Mouse (Mus musculus): ENCODE measurements around the gene Pnck. TPM values are rescaled to one million over a fixed set of nuclear protein-coding genes. Genes with fewer than 3 reads are reported as not detected.

The Pnck gene
- polyA plus RNA-seq, 1 experiment = not detected

DNA sequence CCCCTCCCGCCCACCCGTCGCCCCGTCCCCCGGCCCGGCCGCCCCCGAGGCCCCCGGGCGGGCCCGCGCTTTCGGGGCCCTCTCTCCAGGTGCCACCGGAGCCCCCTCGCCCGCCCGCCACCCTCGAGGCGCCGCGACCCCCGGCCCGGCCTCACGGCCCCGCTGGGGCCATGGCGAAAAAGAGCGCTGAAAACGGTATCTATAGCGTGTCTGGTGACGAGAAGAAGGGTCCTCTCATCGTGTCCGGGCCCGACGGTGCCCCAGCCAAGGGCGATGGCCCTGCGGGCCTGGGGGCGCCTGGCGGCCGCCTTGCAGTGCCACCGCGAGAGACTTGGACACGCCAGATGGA is 13.7 kb upstream of the Pnck start:
- peak overlapping the region; percentile 89 for H3K4me3 ChIP-seq (replicated peaks)
- peaks cover 8% of the 10 kb centered on the region; the same call in 1 of the 2 replicates for H3K9me3 ChIP-seq
- TF ChIP-seq GATA1 (IDR thresholded peaks at IDR 0.05; ENCODE audit: borderline replicate concordance, low read length) (no peak), FLI1 (IDR thresholded peaks at IDR 0.05; ENCODE audit: low read length) (no peak)
- H3K27me3 ChIP-seq (replicated peaks) = peaks cover 81% of the 10 kb centered on the region
- H3K4me1 ChIP-seq = peaks cover 20% of the 10 kb centered on the region
- H3K36me3 ChIP-seq (replicated peaks; ENCODE audit: low read length) = no peaks in the 10 kb centered on the region

DNA sequence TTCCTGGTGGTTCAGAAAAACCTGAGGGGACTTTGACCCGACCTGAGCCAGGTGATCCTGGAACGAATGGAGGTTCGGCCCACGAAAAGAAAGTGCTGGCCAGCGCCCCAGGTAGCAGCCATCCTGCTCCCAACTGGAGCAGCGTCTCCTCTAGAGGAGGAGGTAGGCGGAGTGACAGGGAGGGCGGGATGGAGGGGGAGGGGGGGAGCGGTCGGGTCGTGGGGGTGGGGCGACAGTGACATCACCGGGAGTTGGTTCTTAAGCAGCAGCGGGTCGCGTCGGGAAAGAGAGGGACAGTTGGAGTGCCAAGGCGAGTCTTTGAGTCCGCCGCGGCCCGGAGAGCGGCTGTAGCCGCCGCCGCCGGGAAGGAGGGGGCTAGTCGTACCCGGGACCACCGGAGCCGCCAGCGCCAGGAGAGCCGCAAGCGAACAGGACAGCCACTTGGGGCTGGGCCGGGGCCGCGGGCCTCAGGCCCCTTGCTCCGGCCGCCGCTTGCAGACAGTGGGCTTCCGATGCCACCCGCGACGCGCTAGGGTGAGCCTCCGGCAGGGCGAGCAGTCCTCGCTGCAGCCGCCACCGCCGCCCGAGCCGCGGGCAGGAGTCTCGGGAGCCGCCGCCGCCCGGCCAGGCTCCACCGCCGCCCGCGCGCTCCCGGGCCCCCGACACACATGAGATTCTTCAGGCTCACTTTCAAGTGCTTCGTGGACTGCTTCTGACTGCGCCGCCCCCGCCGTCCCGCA is 13.1 kb upstream of the Pnck start, which contains the start of gene Slc6a8:
Gene Slc6a8 (plus strand): TSS at position 272 of the 740 bp plus-strand sequence.
- TF ChIP-seq GATA1 (IDR thresholded peaks at IDR 0.05; ENCODE audit: borderline replicate concordance, low read length) (no peak), FLI1 (IDR thresholded peaks at IDR 0.05; ENCODE audit: low read length) (no peak)
- Histone ChIP-seq H3K27me3 (replicated peaks) (peaks cover 79% of the 10 kb centered on the region), H3K9me3 (peaks cover 8% of the 10 kb centered on the region; the same call in 1 of the 2 replicates), H3K4me3 (replicated peaks) (peak within 1 kb of the TSS; percentile 89), H3K4me1 (peaks cover 20% of the 10 kb centered on the region), H3K36me3 (replicated peaks; ENCODE audit: low read length) (no peaks in the 10 kb centered on the region)

DNA sequence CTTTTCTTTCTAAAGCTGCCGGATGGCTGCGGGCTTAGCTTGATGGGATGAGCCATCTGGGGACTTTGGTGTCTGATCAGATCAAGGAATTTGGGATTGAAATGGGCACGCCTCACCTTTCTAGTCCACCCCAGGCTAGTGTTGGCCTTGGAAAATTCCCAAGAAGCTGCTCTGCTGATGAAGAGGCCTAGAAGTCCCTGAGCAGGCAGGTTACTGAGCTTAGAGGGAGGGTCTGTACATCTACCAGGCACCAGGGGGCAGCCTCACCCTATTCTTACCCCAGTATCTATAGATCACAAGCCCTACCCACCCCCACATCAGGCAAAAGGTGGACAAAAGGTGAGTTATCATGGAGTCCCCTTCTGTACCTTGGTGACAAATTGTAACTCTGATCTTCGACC is 12.1 kb upstream of the Pnck start:
- TF ChIP-seq GATA1 (IDR thresholded peaks at IDR 0.05; ENCODE audit: borderline replicate concordance, low read length) (no peak), FLI1 (IDR thresholded peaks at IDR 0.05; ENCODE audit: low read length) (no peak)
- Histone ChIP-seq H3K4me3 (replicated peaks) (peak overlapping the region; percentile 23), H3K27me3 (replicated peaks) (peaks cover 73% of the 10 kb centered on the region)

DNA sequence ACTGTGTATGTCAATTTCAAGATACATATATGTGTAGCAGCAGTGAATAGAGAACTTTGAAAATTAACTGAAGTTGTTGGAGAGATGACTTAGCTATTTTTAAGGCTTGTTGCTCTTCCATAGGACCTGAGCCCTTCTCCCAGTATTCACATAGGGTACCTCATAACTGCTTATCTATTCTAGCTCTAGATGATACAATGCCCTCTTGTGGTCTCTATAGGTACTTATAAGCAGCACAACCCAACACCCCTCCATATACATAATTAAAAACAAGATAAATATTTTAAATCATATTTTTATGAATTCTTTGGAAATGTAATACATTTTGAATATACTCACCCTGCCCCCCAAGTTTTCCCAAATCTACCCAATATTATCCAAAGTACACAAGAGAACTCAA is 3.2 kb upstream of the Pnck start:
- H3K36me3 ChIP-seq (replicated peaks; ENCODE audit: low read length) = no peaks in the 10 kb centered on the region
- H3K4me1 ChIP-seq = peaks cover 3% of the 10 kb centered on the region; the same call in 1 of the 2 replicates
- peaks cover 11% of the 10 kb centered on the region; the same call in 1 of the 2 replicates for H3K9me3 ChIP-seq
- H3K27me3 ChIP-seq (replicated peaks) = peaks cover 31% of the 10 kb centered on the region
- TF ChIP-seq GATA1 (IDR thresholded peaks at IDR 0.05; ENCODE audit: borderline replicate concordance, low read length) = no peak
- TF ChIP-seq FLI1 (IDR thresholded peaks at IDR 0.05; ENCODE audit: low read length) = no peak
- H3K4me3 ChIP-seq (replicated peaks) = no peak overlapping the region

More for the DNA sequence above, 12.1 kb upstream of the Pnck start:
- Histone ChIP-seq H3K9me3 (peaks cover 8% of the 10 kb centered on the region; the same call in 1 of the 2 replicates), H3K36me3 (replicated peaks; ENCODE audit: low read length) (no peaks in the 10 kb centered on the region), H3K4me1 (peaks cover 20% of the 10 kb centered on the region)

DNA sequence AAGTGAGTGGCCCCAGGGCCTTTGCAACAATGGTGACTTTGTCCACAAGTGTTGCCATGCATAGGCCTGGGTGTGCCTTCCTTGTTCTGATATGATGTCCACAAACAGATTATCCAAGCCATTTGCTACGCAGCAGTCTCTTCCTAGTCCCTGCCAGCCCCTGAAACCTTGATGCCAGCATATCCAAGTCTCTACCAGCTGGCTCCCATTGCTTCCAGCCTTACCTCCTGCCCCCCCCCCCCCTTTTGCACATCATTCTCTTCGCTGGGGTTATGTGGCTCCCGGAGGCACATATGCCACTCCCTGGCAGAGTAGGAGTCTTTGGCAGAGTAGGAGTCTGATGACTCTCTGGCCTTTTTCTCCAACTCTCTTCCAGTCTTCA is 358 bp upstream of the Pnck start:
- TF ChIP-seq GATA1 (IDR thresholded peaks at IDR 0.05; ENCODE audit: borderline replicate concordance, low read length) = no peak
- no peak for TF ChIP-seq FLI1 (IDR thresholded peaks at IDR 0.05; ENCODE audit: low read length)
- H3K4me3 ChIP-seq (replicated peaks) = no peak overlapping the region

DNA sequence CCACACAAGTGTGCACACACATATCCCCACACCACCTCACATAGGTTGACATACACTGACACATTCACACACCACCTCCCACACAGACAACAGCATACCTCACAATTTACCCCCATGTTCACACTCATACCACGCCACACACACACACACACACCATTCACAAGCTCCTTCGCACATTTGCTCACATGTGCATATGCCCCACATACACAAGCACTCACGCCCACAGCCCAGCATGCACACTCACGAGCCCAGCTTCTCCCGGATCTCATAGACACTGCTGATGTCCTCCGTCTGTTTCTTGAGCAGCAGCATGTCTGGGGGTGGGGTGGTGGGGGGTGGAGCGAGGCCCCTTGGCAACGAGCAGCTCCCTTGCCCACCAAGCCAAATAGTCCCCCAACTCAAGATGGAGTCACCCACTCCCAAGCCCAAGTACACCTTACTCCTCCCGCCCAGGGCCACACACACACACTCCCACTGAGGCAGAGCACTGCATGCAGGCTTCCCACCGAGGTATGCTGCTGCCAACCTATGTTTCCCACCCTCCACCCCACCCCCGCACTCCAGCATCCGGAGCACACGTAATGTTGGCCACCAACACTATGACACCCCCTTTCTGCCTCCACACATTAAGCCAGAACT is 862 bp downstream of the Pnck start:
- TF ChIP-seq GATA1 (IDR thresholded peaks at IDR 0.05; ENCODE audit: borderline replicate concordance, low read length) = no peak
- TF ChIP-seq FLI1 (IDR thresholded peaks at IDR 0.05; ENCODE audit: low read length) = no peak
- Histone ChIP-seq H3K4me3 (replicated peaks) (no peak overlapping the region), H3K36me3 (replicated peaks; ENCODE audit: low read length) (no peaks in the 10 kb centered on the region), H3K9me3 (peaks cover 11% of the 10 kb centered on the region; the same call in 1 of the 2 replicates), H3K27me3 (replicated peaks) (peaks cover 53% of the 10 kb centered on the region), H3K4me1 (peaks cover 9% of the 10 kb centered on the region; the same call in 1 of the 2 replicates)

More for the DNA sequence above, 358 bp upstream of the Pnck start:
- no peaks in the 10 kb centered on the region for H3K36me3 ChIP-seq (replicated peaks; ENCODE audit: low read length)
- H3K4me1 ChIP-seq = peaks cover 9% of the 10 kb centered on the region; the same call in 1 of the 2 replicates
- H3K9me3 ChIP-seq = peaks cover 11% of the 10 kb centered on the region; the same call in 1 of the 2 replicates
- peaks cover 50% of the 10 kb centered on the region for H3K27me3 ChIP-seq (replicated peaks)

DNA sequence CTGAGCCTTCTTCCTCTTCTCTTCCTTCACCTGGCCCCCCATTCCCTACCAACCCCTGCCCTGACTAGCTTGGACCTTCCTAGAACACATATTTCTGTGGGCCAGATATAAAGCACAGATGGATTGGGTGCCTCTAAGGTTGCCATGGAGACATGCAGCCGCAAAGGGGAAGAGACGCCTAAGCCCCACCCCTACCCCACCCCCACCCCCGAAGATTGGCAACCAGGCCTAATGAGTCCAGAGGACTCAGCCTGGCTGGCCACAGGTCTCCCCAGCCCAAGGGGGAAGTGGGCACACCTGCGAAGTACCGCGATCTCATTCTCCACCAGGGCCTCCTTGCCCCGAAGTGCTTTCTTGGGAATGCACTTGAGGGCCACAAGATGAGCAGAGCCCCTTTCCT is 1.5 kb downstream of the Pnck start:
- H3K4me3 ChIP-seq (replicated peaks) = no peak overlapping the region
- H3K9me3 ChIP-seq = peaks cover 11% of the 10 kb centered on the region; the same call in 1 of the 2 replicates
- H3K27me3 ChIP-seq (replicated peaks) = peaks cover 58% of the 10 kb centered on the region
- no peak for TF ChIP-seq FLI1 (IDR thresholded peaks at IDR 0.05; ENCODE audit: low read length)
- no peak for TF ChIP-seq GATA1 (IDR thresholded peaks at IDR 0.05; ENCODE audit: borderline replicate concordance, low read length)
- no peaks in the 10 kb centered on the region for H3K36me3 ChIP-seq (replicated peaks; ENCODE audit: low read length)
- peaks cover 9% of the 10 kb centered on the region; the same call in 1 of the 2 replicates for H3K4me1 ChIP-seq

DNA sequence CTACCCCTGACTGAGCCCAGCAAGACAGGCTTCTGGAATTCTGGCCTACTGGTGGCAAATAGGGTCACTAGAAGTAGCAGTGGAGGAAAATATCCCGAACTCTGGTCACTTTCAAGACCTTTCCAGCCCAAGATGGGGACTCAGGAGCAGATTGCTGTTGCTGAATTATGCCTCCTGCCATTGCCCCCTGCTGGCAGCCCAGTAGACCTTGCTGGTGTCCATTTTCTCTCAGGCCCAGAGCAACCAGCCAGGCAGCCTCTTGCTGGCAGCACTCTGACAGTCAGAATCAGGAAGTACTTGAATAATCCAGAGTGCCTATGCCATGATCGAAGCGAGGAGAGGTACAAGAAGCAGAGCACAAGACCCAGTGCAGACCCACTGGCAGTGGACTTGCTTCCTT is 4.4 kb downstream of the Pnck start:
- Histone ChIP-seq H3K27me3 (replicated peaks) (peaks cover 55% of the 10 kb centered on the region), H3K9me3 (no peaks in the 10 kb centered on the region), H3K36me3 (replicated peaks; ENCODE audit: low read length) (no peaks in the 10 kb centered on the region), H3K4me3 (replicated peaks) (no peak overlapping the region), H3K4me1 (peaks cover 9% of the 10 kb centered on the region; the same call in 1 of the 2 replicates)
- TF ChIP-seq FLI1 (IDR thresholded peaks at IDR 0.05; ENCODE audit: low read length) = no peak
- no peak for TF ChIP-seq GATA1 (IDR thresholded peaks at IDR 0.05; ENCODE audit: borderline replicate concordance, low read length)

DNA sequence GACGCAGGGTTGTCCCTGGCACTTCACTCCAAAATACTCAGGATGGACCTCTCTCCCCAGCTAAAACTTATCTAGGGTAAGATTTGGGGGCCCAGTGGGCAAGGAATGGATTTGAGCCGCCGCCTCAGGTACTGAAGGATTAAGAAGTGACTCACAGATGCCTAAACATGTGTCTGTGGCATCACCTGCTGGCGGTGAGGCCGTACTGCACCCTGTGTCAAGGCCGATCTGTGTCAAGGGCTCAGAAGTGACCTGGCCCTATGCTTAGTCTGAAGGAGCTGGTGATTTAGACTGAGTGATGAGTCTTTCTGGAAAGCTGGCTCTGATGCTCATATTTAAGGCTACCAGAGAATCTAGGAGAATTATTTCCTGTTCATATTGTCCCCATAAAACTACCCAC is 5.7 kb downstream of the Pnck start:
- TF ChIP-seq GATA1 (IDR thresholded peaks at IDR 0.05; ENCODE audit: borderline replicate concordance, low read length) (no peak), FLI1 (IDR thresholded peaks at IDR 0.05; ENCODE audit: low read length) (no peak)
- Histone ChIP-seq H3K36me3 (replicated peaks; ENCODE audit: low read length) (no peaks in the 10 kb centered on the region), H3K4me1 (peaks cover 6% of the 10 kb centered on the region; the same call in 1 of the 2 replicates), H3K9me3 (no peaks in the 10 kb centered on the region; the same call in 1 of the 2 replicates), H3K27me3 (replicated peaks) (peaks cover 44% of the 10 kb centered on the region), H3K4me3 (replicated peaks) (no peak overlapping the region)

DNA sequence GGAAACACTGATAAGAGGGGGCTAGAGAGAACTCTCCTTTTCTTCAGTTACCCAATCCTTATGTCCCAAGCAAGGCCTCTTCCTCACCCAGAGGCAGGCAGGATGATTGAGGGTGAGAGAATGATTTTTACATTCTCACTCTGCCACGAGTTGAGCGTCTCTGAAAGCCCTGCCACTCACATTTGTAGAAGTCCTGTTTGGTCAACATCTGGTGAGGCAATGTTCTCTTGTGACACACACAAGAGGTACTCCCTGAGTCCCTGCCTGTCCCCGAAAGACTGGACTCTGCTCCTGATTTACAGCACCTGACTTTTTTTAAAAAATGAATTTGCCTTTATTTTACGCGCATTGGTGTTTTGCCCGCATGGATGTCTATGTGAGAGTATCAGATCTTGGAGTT is 6.5 kb downstream of the Pnck start:
- H3K9me3 ChIP-seq = no peaks in the 10 kb centered on the region; the same call in 1 of the 2 replicates
- 0 out of 2 replicates have a peak, but pooled peaks cover 6% of the 10 kb centered on the region for H3K4me1 ChIP-seq
- H3K36me3 ChIP-seq (replicated peaks; ENCODE audit: low read length) = no peaks in the 10 kb centered on the region
- H3K27me3 ChIP-seq (replicated peaks) = peaks cover 39% of the 10 kb centered on the region
- no peak for TF ChIP-seq GATA1 (IDR thresholded peaks at IDR 0.05; ENCODE audit: borderline replicate concordance, low read length)
- TF ChIP-seq FLI1 (IDR thresholded peaks at IDR 0.05; ENCODE audit: low read length) = no peak
- H3K4me3 ChIP-seq (replicated peaks) = no peak overlapping the region

All from megakaryocyte, embryonic 14.5 days (primary cell).